Mouse (Mus musculus): ENCODE measurements around the gene Psat1. TPM values are rescaled to one million over a fixed set of nuclear protein-coding genes. Genes with fewer than 3 reads are reported as not detected.

Gene Psat1
- polyA plus RNA-seq, 1 experiment from 2014 or later, result 107 TPM

GRCm38 (mm10) chr19:15965082-15965481 is 17.9 kb upstream of the Psat1 start:
- no peaks in the 10 kb centered on the region for H3K36me3 ChIP-seq (ENCODE audit: control insufficient read depth, insufficient read depth, low read length)
- no peak overlapping the region for H3K9ac ChIP-seq (ENCODE audit: low read depth, low read length)
- H3K4me1 ChIP-seq (replicated peaks; ENCODE audit: control insufficient read depth, insufficient read depth, low read length), result no peaks in the 10 kb centered on the region
- no peak overlapping the region for H3K4me2 ChIP-seq (replicated peaks; ENCODE audit: low read depth, low read length)
- H3K9me3 ChIP-seq (ENCODE audit: control insufficient read depth, low read length), result no peaks in the 10 kb centered on the region
- WGBS, result 71% methylated on average over 3 of the region's 3 CpGs
- peak; percentile 57; the same call in 1 of the 2 replicates for ATAC-seq (ENCODE audit: low FRiP score)
- H3K27ac ChIP-seq (ENCODE audit: low read depth, low read length), result no peak overlapping the region
- peak; percentile 58 for DNase-seq (ENCODE audit: low spot score)
- H3K4me3 ChIP-seq (ENCODE audit: low read depth, low read length), result no peak overlapping the region
- H3K27me3 ChIP-seq (ENCODE audit: control insufficient read depth, insufficient read depth, low read length), result no peaks in the 10 kb centered on the region

GRCm38 (mm10) chr19:15964533-15964932 is 17.4 kb upstream of the Psat1 start:
- H3K36me3 ChIP-seq (ENCODE audit: control insufficient read depth, insufficient read depth, low read length), result peaks cover under 1% of the 10 kb centered on the region; the same call in 1 of the 2 replicates
- no peak for ATAC-seq (ENCODE audit: low FRiP score)
- H3K4me2 ChIP-seq (replicated peaks; ENCODE audit: low read depth, low read length), result no peak overlapping the region
- 93% methylated on average over 7 of the region's 7 CpGs for WGBS
- no peak overlapping the region for H3K4me3 ChIP-seq (ENCODE audit: low read depth, low read length)
- DNase-seq (ENCODE audit: low spot score), result no peak
- no peak overlapping the region for H3K9ac ChIP-seq (ENCODE audit: low read depth, low read length)
- H3K27ac ChIP-seq (ENCODE audit: low read depth, low read length), result no peak overlapping the region
- no peaks in the 10 kb centered on the region for H3K9me3 ChIP-seq (ENCODE audit: control insufficient read depth, low read length)
- no peaks in the 10 kb centered on the region for H3K4me1 ChIP-seq (replicated peaks; ENCODE audit: control insufficient read depth, insufficient read depth, low read length)
- H3K27me3 ChIP-seq (ENCODE audit: control insufficient read depth, insufficient read depth, low read length), result no peaks in the 10 kb centered on the region

- H3K4me1 ChIP-seq (replicated peaks; ENCODE audit: control insufficient read depth, insufficient read depth, low read length), result no peaks in the 10 kb centered on the region
- no peak overlapping the region for H3K9ac ChIP-seq (ENCODE audit: low read depth, low read length)
- 90% methylated on average over 17 of the region's 17 CpGs for WGBS
- no peak overlapping the region for H3K27ac ChIP-seq (ENCODE audit: low read depth, low read length)
- DNase-seq (ENCODE audit: low spot score) (no peak), ATAC-seq (ENCODE audit: low FRiP score) (no peak)
- H3K27me3 ChIP-seq (ENCODE audit: control insufficient read depth, insufficient read depth, low read length), result no peaks in the 10 kb centered on the region
- H3K4me3 ChIP-seq (ENCODE audit: low read depth, low read length), result no peak overlapping the region
- H3K4me2 ChIP-seq (replicated peaks; ENCODE audit: low read depth, low read length), result no peak overlapping the region
- H3K9me3 ChIP-seq (ENCODE audit: control insufficient read depth, low read length), result no peaks in the 10 kb centered on the region
- H3K36me3 ChIP-seq (ENCODE audit: control insufficient read depth, insufficient read depth, low read length), result peaks cover 2% of the 10 kb centered on the region; the same call in 1 of the 2 replicates
Measured at GRCm38 (mm10) chr19:15963011-15963695, 16.0 kb upstream of the Psat1 start.

- H3K36me3 ChIP-seq (ENCODE audit: control insufficient read depth, insufficient read depth, low read length), result peaks cover 2% of the 10 kb centered on the region; the same call in 1 of the 2 replicates
Measured at GRCm38 (mm10) chr19:15962313-15962712, 15.2 kb upstream of the Psat1 start.

GRCm38 (mm10) chr19:15950225-15950624 is 3.1 kb upstream of the Psat1 start:
- no peak for ATAC-seq (ENCODE audit: low FRiP score)
- no peak for DNase-seq (ENCODE audit: low spot score)
- 85% methylated on average over 3 of the region's 3 CpGs for WGBS
- Histone ChIP-seq H3K9ac (ENCODE audit: low read depth, low read length) (no peak overlapping the region), H3K4me3 (ENCODE audit: low read depth, low read length) (no peak overlapping the region), H3K27me3 (ENCODE audit: control insufficient read depth, insufficient read depth, low read length) (no peaks in the 10 kb centered on the region), H3K9me3 (ENCODE audit: control insufficient read depth, low read length) (no peaks in the 10 kb centered on the region), H3K4me1 (replicated peaks; ENCODE audit: control insufficient read depth, insufficient read depth, low read length) (no peaks in the 10 kb centered on the region), H3K4me2 (replicated peaks; ENCODE audit: low read depth, low read length) (no peak overlapping the region), H3K27ac (ENCODE audit: low read depth, low read length) (no peak overlapping the region), H3K36me3 (ENCODE audit: control insufficient read depth, insufficient read depth, low read length) (no peaks in the 10 kb centered on the region)

More at GRCm38 (mm10) chr19:15962313-15962712, 15.2 kb upstream of the Psat1 start:
- no peaks in the 10 kb centered on the region for H3K4me1 ChIP-seq (replicated peaks; ENCODE audit: control insufficient read depth, insufficient read depth, low read length)
- H3K4me2 ChIP-seq (replicated peaks; ENCODE audit: low read depth, low read length), result no peak overlapping the region
- H3K4me3 ChIP-seq (ENCODE audit: low read depth, low read length), result no peak overlapping the region
- H3K27ac ChIP-seq (ENCODE audit: low read depth, low read length), result no peak overlapping the region
- no peak for ATAC-seq (ENCODE audit: low FRiP score)
- H3K9ac ChIP-seq (ENCODE audit: low read depth, low read length), result no peak overlapping the region
- no peak for DNase-seq (ENCODE audit: low spot score)
- H3K27me3 ChIP-seq (ENCODE audit: control insufficient read depth, insufficient read depth, low read length), result no peaks in the 10 kb centered on the region
- 90% methylated on average over 13 of the region's 13 CpGs for WGBS
- H3K9me3 ChIP-seq (ENCODE audit: control insufficient read depth, low read length), result no peaks in the 10 kb centered on the region

- H3K4me1 ChIP-seq (replicated peaks; ENCODE audit: control insufficient read depth, insufficient read depth, low read length), result no peaks in the 10 kb centered on the region
- ATAC-seq (ENCODE audit: low FRiP score), result no peak
- H3K9me3 ChIP-seq (ENCODE audit: control insufficient read depth, low read length), result no peaks in the 10 kb centered on the region
- no peak overlapping the region for H3K4me2 ChIP-seq (replicated peaks; ENCODE audit: low read depth, low read length)
- H3K27me3 ChIP-seq (ENCODE audit: control insufficient read depth, insufficient read depth, low read length), result no peaks in the 10 kb centered on the region
- H3K27ac ChIP-seq (ENCODE audit: low read depth, low read length), result no peak overlapping the region
- no peak overlapping the region for H3K4me3 ChIP-seq (ENCODE audit: low read depth, low read length)
- no peak overlapping the region for H3K9ac ChIP-seq (ENCODE audit: low read depth, low read length)
- no peak for DNase-seq (ENCODE audit: low spot score)
- H3K36me3 ChIP-seq (ENCODE audit: control insufficient read depth, insufficient read depth, low read length), result no peaks in the 10 kb centered on the region
- WGBS, result 83% methylated on average over 1 of the region's 1 CpGs
Measured at GRCm38 (mm10) chr19:15948867-15949266, 1.7 kb upstream of the Psat1 start.

GRCm38 (mm10) chr19:15948426-15948825 is 1.3 kb upstream of the Psat1 start:
- WGBS, result 87% methylated on average over 7 of the region's 7 CpGs
- no peak for ATAC-seq (ENCODE audit: low FRiP score)
- H3K4me3 ChIP-seq (ENCODE audit: low read depth, low read length), result no peak overlapping the region
- no peaks in the 10 kb centered on the region for H3K36me3 ChIP-seq (ENCODE audit: control insufficient read depth, insufficient read depth, low read length)
- no peak overlapping the region for H3K9ac ChIP-seq (ENCODE audit: low read depth, low read length)
- no peaks in the 10 kb centered on the region for H3K27me3 ChIP-seq (ENCODE audit: control insufficient read depth, insufficient read depth, low read length)
- no peaks in the 10 kb centered on the region for H3K4me1 ChIP-seq (replicated peaks; ENCODE audit: control insufficient read depth, insufficient read depth, low read length)
- no peak overlapping the region for H3K27ac ChIP-seq (ENCODE audit: low read depth, low read length)
- no peak overlapping the region for H3K4me2 ChIP-seq (replicated peaks; ENCODE audit: low read depth, low read length)
- H3K9me3 ChIP-seq (ENCODE audit: control insufficient read depth, low read length), result no peaks in the 10 kb centered on the region
- DNase-seq (ENCODE audit: low spot score), result no peak

GRCm38 (mm10) chr19:15946663-15947062 is 474 bp downstream of the Psat1 start:
- H3K4me3 ChIP-seq (ENCODE audit: low read depth, low read length), result no peak overlapping the region
- no peak overlapping the region for H3K9ac ChIP-seq (ENCODE audit: low read depth, low read length)
- no peaks in the 10 kb centered on the region for H3K27me3 ChIP-seq (ENCODE audit: control insufficient read depth, insufficient read depth, low read length)
- no peaks in the 10 kb centered on the region for H3K36me3 ChIP-seq (ENCODE audit: control insufficient read depth, insufficient read depth, low read length)
- H3K9me3 ChIP-seq (ENCODE audit: control insufficient read depth, low read length), result no peaks in the 10 kb centered on the region
- no peak for ATAC-seq (ENCODE audit: low FRiP score)
- H3K27ac ChIP-seq (ENCODE audit: low read depth, low read length), result no peak overlapping the region
- no peaks in the 10 kb centered on the region for H3K4me1 ChIP-seq (replicated peaks; ENCODE audit: control insufficient read depth, insufficient read depth, low read length)
- WGBS, result 73% methylated on average over 10 of the region's 10 CpGs
- DNase-seq (ENCODE audit: low spot score), result no peak
- no peak overlapping the region for H3K4me2 ChIP-seq (replicated peaks; ENCODE audit: low read depth, low read length)

- H3K9me3 ChIP-seq (ENCODE audit: control insufficient read depth, low read length), result no peaks in the 10 kb centered on the region
- WGBS, result 68% methylated on average over 7 of the region's 7 CpGs
- no peak for ATAC-seq (ENCODE audit: low FRiP score)
Measured at GRCm38 (mm10) chr19:15943117-15943423, 4.1 kb downstream of the Psat1 start.

More at GRCm38 (mm10) chr19:15943117-15943423, 4.1 kb downstream of the Psat1 start:
- Histone ChIP-seq H3K4me1 (replicated peaks; ENCODE audit: control insufficient read depth, insufficient read depth, low read length) (no peaks in the 10 kb centered on the region), H3K4me3 (ENCODE audit: low read depth, low read length) (no peak overlapping the region), H3K36me3 (ENCODE audit: control insufficient read depth, insufficient read depth, low read length) (no peaks in the 10 kb centered on the region), H3K9ac (ENCODE audit: low read depth, low read length) (no peak overlapping the region), H3K27me3 (ENCODE audit: control insufficient read depth, insufficient read depth, low read length) (no peaks in the 10 kb centered on the region), H3K27ac (ENCODE audit: low read depth, low read length) (no peak overlapping the region), H3K4me2 (replicated peaks; ENCODE audit: low read depth, low read length) (no peak overlapping the region)
- DNase-seq (ENCODE audit: low spot score), result no peak
